Mouse (Mus musculus): ENCODE data around the gene Gas7. TPM values are rescaled to one million over a fixed set of nuclear protein-coding genes. Genes with fewer than 3 reads are reported as not detected.

Gas7 gene
- total and polyA plus RNA-seq, 2 experiments from 2014 or later = 46.8 to 76.0 TPM

DNA sequence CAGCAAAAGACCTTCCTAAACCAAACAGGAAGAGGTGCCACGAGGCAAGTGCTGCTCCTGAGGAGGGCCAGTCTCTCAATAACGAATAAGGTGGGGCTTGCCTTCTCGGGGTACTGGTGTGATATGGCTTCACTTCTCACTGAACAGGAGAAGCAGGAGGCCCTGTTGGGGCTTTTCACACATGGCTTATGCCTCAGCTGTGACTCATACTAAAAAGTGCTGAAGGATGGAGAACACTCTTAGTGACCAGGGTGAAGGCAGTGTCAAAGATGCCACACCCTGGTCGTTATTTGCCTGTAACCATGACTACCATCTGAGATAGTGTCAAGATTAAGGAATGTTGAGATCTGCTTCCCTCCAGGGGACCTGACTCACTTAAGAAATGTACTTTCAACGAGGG lies 107.9 kb downstream of the Gas7 start:
- no peak for TF ChIP-seq CTCF (IDR thresholded peaks at IDR 0.05; ENCODE audit: low read depth)
- no peak overlapping the region for H3K27ac ChIP-seq
- DNase-seq (ENCODE audit: low spot score) = no peak
- 63% methylated on average over 5 of the region's 5 CpGs for WGBS
- ATAC-seq = no peak
- H3K9me3 ChIP-seq (ENCODE audit: low read length) = no peaks in the 10 kb centered on the region
- H3K36me3 ChIP-seq (ENCODE audit: insufficient read depth, low read length) = no peaks in the 10 kb centered on the region
- H3K4me1 ChIP-seq (ENCODE audit: insufficient read depth, low read length) = no peaks in the 10 kb centered on the region; the same call in 1 of the 2 replicates
- no peak overlapping the region for H3K4me2 ChIP-seq (ENCODE audit: low read depth, low read length)
- no peaks in the 10 kb centered on the region for H3K27me3 ChIP-seq (ENCODE audit: insufficient read depth, low read length)
- no peak overlapping the region for H3K4me3 ChIP-seq (ENCODE audit: low read length)
- H3K9ac ChIP-seq (replicated peaks; ENCODE audit: low read length) = no peak overlapping the region

DNA sequence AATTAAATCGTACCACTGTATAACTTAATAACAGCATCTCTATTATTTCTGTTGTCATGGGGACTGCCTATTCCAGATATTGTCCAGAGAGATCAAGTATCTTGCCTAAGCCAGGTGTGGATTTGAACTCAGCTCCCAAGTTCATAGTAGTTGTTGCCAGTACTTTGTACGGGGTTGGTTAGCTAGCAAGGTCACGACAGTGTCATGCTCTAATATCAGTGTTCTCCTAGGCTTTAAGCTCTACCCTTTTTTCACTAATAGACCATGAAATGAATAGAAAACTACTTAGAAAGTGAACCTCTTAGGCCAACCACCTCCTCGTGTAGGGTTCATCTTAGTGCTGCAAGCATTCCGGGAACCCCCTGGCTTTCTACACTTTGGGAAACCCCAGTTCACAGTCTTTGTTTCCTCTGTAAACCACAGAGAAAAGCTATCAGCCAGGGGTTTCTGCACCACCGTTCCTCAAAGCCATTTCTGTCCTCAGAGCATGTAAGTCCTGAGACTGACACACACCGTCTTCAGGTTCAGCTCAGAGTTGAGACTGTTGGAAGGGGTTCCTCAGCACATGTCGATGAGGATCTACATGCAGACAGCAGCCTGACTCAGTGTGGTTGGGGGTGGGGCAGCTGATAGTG lies 108.9 kb downstream of the Gas7 start:
- no peak overlapping the region for H3K9ac ChIP-seq (replicated peaks; ENCODE audit: low read length)
- ATAC-seq (no peak), DNase-seq (ENCODE audit: low spot score) (no peak)
- TF ChIP-seq CTCF (IDR thresholded peaks at IDR 0.05; ENCODE audit: low read depth) = no peak
- no peak overlapping the region for H3K4me3 ChIP-seq (ENCODE audit: low read length)
- 84% methylated on average over 8 of the region's 8 CpGs for WGBS
- no peak overlapping the region for H3K4me2 ChIP-seq (ENCODE audit: low read depth, low read length)
- no peaks in the 10 kb centered on the region for H3K9me3 ChIP-seq (ENCODE audit: low read length)
- H3K27ac ChIP-seq = no peak overlapping the region
- H3K27me3 ChIP-seq (ENCODE audit: insufficient read depth, low read length) = no peaks in the 10 kb centered on the region
- H3K4me1 ChIP-seq (ENCODE audit: insufficient read depth, low read length) = no peaks in the 10 kb centered on the region; the same call in 1 of the 2 replicates
- no peaks in the 10 kb centered on the region for H3K36me3 ChIP-seq (ENCODE audit: insufficient read depth, low read length)

DNA sequence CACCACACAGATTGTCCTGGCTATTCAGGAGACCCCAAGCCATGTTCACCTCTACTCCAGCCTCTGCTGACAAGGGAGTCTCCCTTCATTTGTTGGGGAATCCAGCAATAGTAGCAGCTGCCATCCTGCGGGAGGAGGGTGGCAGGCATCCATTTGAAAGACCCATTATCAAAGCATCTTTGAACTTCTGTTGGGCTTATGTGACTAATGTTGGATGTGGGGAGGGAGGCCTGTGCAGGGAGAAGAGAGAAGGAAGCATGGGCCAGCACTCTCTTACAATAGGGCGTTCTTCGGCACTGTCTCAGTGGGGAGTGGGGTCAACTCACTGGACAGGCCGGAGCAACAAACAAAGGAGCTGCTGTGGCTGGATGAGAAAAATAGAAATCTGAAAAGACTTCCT lies 110.3 kb downstream of the Gas7 start:
- no peaks in the 10 kb centered on the region; the same call in 1 of the 2 replicates for H3K4me1 ChIP-seq (ENCODE audit: insufficient read depth, low read length)
- H3K4me2 ChIP-seq (ENCODE audit: low read depth, low read length) = no peak overlapping the region
- ATAC-seq (no peak), DNase-seq (ENCODE audit: low spot score) (no peak)
- WGBS = 31% methylated on average over 4 of the region's 4 CpGs
- TF ChIP-seq CTCF (IDR thresholded peaks at IDR 0.05; ENCODE audit: low read depth) = no peak
- H3K27ac ChIP-seq = no peak overlapping the region
- no peak overlapping the region for H3K9ac ChIP-seq (replicated peaks; ENCODE audit: low read length)
- no peaks in the 10 kb centered on the region for H3K27me3 ChIP-seq (ENCODE audit: insufficient read depth, low read length)
- no peak overlapping the region for H3K4me3 ChIP-seq (ENCODE audit: low read length)
- H3K36me3 ChIP-seq (ENCODE audit: insufficient read depth, low read length) = no peaks in the 10 kb centered on the region
- H3K9me3 ChIP-seq (ENCODE audit: low read length) = no peaks in the 10 kb centered on the region

DNA sequence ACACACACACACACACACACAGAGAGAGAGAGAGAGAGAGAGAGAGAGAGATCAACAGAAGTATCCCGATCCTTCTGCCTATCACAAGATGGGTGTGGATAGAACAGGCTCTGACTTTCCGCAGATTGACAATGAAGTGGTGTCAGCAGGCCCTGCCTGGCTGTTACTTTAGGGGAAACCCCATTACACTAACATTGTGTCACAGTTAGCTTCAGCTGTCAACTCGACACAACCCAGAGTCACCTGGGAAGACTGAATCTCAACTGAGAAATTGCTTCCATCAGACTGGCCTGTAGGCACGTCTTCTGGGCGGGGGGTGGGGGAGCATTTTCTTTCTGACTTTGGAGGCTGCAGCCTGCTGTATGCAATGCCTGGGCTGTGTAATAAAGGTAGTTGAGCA lies 111.5 kb downstream of the Gas7 start:
- H3K4me3 ChIP-seq (ENCODE audit: low read length) = no peak overlapping the region
- no peak for ATAC-seq
- no peaks in the 10 kb centered on the region for H3K9me3 ChIP-seq (ENCODE audit: low read length)
- no peak overlapping the region for H3K9ac ChIP-seq (replicated peaks; ENCODE audit: low read length)
- no peak overlapping the region for H3K27ac ChIP-seq
- H3K4me1 ChIP-seq (ENCODE audit: insufficient read depth, low read length) = peaks cover 8% of the 10 kb centered on the region; the same call in 1 of the 2 replicates
- 81% methylated on average over 5 of the region's 5 CpGs for WGBS
- H3K4me2 ChIP-seq (ENCODE audit: low read depth, low read length) = no peak overlapping the region
- no peaks in the 10 kb centered on the region for H3K27me3 ChIP-seq (ENCODE audit: insufficient read depth, low read length)
- no peak for DNase-seq (ENCODE audit: low spot score)
- TF ChIP-seq CTCF (IDR thresholded peaks at IDR 0.05; ENCODE audit: low read depth) = no peak
- no peaks in the 10 kb centered on the region for H3K36me3 ChIP-seq (ENCODE audit: insufficient read depth, low read length)

DNA sequence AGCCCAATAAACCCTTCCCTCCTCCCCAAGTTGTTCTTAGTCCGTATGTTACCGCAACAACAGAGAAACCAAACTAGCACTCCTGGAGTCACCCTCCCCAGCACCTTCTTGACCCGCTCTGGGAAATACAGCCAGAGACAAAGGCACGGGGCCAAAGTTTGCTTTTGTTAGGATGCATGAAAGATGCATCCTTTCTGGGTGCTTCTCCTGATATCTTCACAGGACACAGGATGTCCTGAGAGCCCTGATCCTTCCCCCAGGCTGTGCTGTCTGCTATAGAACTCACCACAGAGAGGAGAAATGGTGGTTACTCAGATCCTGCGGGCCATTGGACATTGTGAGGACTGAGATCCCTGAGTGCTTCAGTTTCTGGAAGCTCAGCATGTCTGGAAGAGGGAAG lies 111.9 kb downstream of the Gas7 start:
- H3K9ac ChIP-seq (replicated peaks; ENCODE audit: low read length) = no peak overlapping the region
- no peak for ATAC-seq
- no peak overlapping the region for H3K4me2 ChIP-seq (ENCODE audit: low read depth, low read length)
- no peak overlapping the region for H3K27ac ChIP-seq
- H3K4me3 ChIP-seq (ENCODE audit: low read length) = no peak overlapping the region
- 78% methylated on average over 5 of the region's 5 CpGs for WGBS
- no peak for DNase-seq (ENCODE audit: low spot score)
- no peak for TF ChIP-seq CTCF (IDR thresholded peaks at IDR 0.05; ENCODE audit: low read depth)
- no peaks in the 10 kb centered on the region for H3K27me3 ChIP-seq (ENCODE audit: insufficient read depth, low read length)
- no peaks in the 10 kb centered on the region for H3K36me3 ChIP-seq (ENCODE audit: insufficient read depth, low read length)
- no peaks in the 10 kb centered on the region for H3K9me3 ChIP-seq (ENCODE audit: low read length)
- peaks cover 8% of the 10 kb centered on the region; the same call in 1 of the 2 replicates for H3K4me1 ChIP-seq (ENCODE audit: insufficient read depth, low read length)

DNA sequence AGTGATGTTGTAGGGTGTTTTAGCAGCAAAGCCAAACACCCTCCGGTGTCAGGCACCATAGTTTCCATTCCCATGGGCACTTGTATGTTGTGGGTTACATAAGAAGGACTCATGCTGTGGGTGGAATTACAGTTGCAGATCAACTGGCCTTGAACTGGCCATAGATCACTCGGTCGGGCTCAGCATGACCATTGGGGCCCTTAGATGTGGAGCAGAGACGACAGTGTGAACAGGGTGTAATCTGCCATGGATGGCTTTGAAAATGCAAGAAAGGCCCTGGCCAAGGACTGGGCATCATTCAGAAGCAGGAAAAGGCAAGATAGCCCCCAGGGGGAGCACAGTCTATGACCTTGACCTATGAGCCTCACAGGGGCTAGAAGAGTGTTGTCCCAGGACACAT lies 112.8 kb downstream of the Gas7 start:
- no peak overlapping the region for H3K27ac ChIP-seq
- H3K4me1 ChIP-seq (ENCODE audit: insufficient read depth, low read length) = peaks cover 8% of the 10 kb centered on the region; the same call in 1 of the 2 replicates
- H3K27me3 ChIP-seq (ENCODE audit: insufficient read depth, low read length) = no peaks in the 10 kb centered on the region
- H3K9ac ChIP-seq (replicated peaks; ENCODE audit: low read length) = no peak overlapping the region
- TF ChIP-seq CTCF (IDR thresholded peaks at IDR 0.05; ENCODE audit: low read depth) = no peak
- DNase-seq (ENCODE audit: low spot score) (no peak), ATAC-seq (no peak)
- no peak overlapping the region for H3K4me3 ChIP-seq (ENCODE audit: low read length)
- no peaks in the 10 kb centered on the region for H3K36me3 ChIP-seq (ENCODE audit: insufficient read depth, low read length)
- no peaks in the 10 kb centered on the region for H3K9me3 ChIP-seq (ENCODE audit: low read length)
- H3K4me2 ChIP-seq (ENCODE audit: low read depth, low read length) = no peak overlapping the region
- WGBS = 85% methylated on average over 4 of the region's 4 CpGs

DNA sequence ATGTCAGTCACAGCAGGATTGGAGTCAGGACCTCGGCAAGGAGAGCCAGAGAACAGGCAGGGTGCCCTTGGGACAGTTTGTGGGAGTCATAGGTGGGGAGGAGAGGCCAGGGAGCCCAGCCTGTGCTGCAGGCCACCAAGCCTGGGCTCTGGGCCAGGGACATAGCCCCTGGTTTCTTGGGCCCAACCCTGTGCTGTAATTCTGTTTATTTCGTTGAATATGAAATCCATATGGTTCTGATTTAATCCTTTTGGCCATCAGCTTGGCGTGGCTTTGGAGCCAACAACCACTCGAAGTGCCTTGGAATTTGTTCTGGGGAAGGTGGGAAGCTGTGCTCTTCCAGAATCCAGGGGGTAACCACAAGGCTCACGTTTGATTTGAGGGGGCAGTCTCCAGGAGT lies 113.6 kb downstream of the Gas7 start:
- no peak for DNase-seq (ENCODE audit: low spot score)
- Histone ChIP-seq H3K4me3 (ENCODE audit: low read length) (no peak overlapping the region), H3K36me3 (ENCODE audit: insufficient read depth, low read length) (no peaks in the 10 kb centered on the region), H3K9ac (replicated peaks; ENCODE audit: low read length) (no peak overlapping the region), H3K9me3 (ENCODE audit: low read length) (no peaks in the 10 kb centered on the region), H3K27me3 (ENCODE audit: insufficient read depth, low read length) (no peaks in the 10 kb centered on the region), H3K27ac (no peak overlapping the region), H3K4me1 (ENCODE audit: insufficient read depth, low read length) (peaks cover 8% of the 10 kb centered on the region; the same call in 1 of the 2 replicates), H3K4me2 (ENCODE audit: low read depth, low read length) (no peak overlapping the region)
- TF ChIP-seq CTCF (IDR thresholded peaks at IDR 0.05; ENCODE audit: low read depth) = no peak
- 73% methylated on average over 5 of the region's 5 CpGs for WGBS
- no peak for ATAC-seq

Measured in hindbrain, postnatal 0 days (tissue).